Mouse (Mus musculus) liver, postnatal 0 days (tissue): Measurements from ENCODE around the gene Il17re. TPM values are rescaled to one million over a fixed set of nuclear protein-coding genes. Genes with fewer than 3 reads are reported as not detected.

ENCODE experiments used
- ATAC-seq: fragments of 200-750 bp; cut with Nextera tagmentation; 2 replicates; pipeline ENCODE4 v1.8.0; 2017; ENCODE audit warnings: mild to moderate bottlenecking, moderate library complexity
- DNase-seq: peaks from one replicate; pipeline ENCODE4 v3.0.0-alpha.2; 2016
- H3K27ac ChIP-seq: fragments of 300-500 bp; sonication (generic); 2 replicates; pipeline ENCODE4 v1.5.1; 2014; ENCODE audit warnings: antibody characterized with exemption, moderate library complexity, mild to moderate bottlenecking, low read depth
- H3K27me3 ChIP-seq: fragments of 300-500 bp; sonication (generic); 2 replicates; pipeline ENCODE4 v1.6.1; 2014; ENCODE audit warnings: low read length, control low read depth, mixed read lengths; ENCODE audit not compliant: insufficient read depth
- H3K36me3 ChIP-seq: fragments of 300-500 bp; sonication (generic); replicated peaks from 2 replicates; pipeline ENCODE4 v1.6.1; 2014; ENCODE audit warnings: mild to moderate bottlenecking, control low read depth, low read length, moderate library complexity, mixed read lengths; ENCODE audit not compliant: insufficient read depth
- H3K4me1 ChIP-seq: fragments of 300-500 bp; sonication (generic); 2 replicates; pipeline ENCODE4 v1.6.1; 2014; ENCODE audit warnings: antibody characterized with exemption, mild to moderate bottlenecking, control low read depth; ENCODE audit not compliant: insufficient read depth
- H3K4me2 ChIP-seq: fragments of 300-500 bp; sonication (generic); 2 replicates; pipeline ENCODE4 v1.6.1; 2014; ENCODE audit warnings: low read depth, mild to moderate bottlenecking, low read length, moderate library complexity, mixed read lengths
- H3K4me3 ChIP-seq: fragments of 300-500 bp; sonication (generic); 2 replicates; pipeline ENCODE4 v1.5.1; 2014; ENCODE audit warnings: low read depth, low read length
- H3K9ac ChIP-seq: fragments of 300-500 bp; sonication (generic); replicated peaks from 2 replicates; pipeline ENCODE4 v1.6.1; 2014; ENCODE audit warnings: mild to moderate bottlenecking, moderate library complexity
- H3K9me3 ChIP-seq: fragments of 300-500 bp; sonication (generic); 2 replicates; pipeline ENCODE4 v1.6.1; 2016; ENCODE audit warnings: mild to moderate bottlenecking, control low read depth, low read length, mixed read lengths
- CTCF ChIP-seq: sonication (generic); IDR thresholded peaks from 2 replicates; pipeline ENCODE4 v1.5.1; 2016; ENCODE audit warnings: antibody characterized with exemption, low read depth
- EP300 ChIP-seq: IDR thresholded peaks from 2 replicates; pipeline ENCODE4 v1.6.1; 2016; ENCODE audit warnings: antibody characterized with exemption, low read depth, mild to moderate bottlenecking
- WGBS: fragments of 180-500 bp; shearing (Covaris S2); extraction: QIAGEN DNeasy Blood & Tissue Kit; methylation state at CpG from one replicate; pipeline ENCODE4 v1.1.7; 2014; ENCODE audit not compliant: insufficient replicate concordance; 5-methylcytosine and 5-hydroxymethylcytosine counted together
- polyA plus RNA-seq: library from polyadenylated mRNA; unstranded; fragments of >200 nt; fragmentation: Nextera tagmentation; extraction: Ambion mirVana; gene quantifications from 2 replicates; pipeline ENCODE4 v1.2.1, GENCODE M21; 2015

Il17re gene
- polyA plus RNA-seq, 1 experiment from 2014 or later, result 0.49 TPM

DNA sequence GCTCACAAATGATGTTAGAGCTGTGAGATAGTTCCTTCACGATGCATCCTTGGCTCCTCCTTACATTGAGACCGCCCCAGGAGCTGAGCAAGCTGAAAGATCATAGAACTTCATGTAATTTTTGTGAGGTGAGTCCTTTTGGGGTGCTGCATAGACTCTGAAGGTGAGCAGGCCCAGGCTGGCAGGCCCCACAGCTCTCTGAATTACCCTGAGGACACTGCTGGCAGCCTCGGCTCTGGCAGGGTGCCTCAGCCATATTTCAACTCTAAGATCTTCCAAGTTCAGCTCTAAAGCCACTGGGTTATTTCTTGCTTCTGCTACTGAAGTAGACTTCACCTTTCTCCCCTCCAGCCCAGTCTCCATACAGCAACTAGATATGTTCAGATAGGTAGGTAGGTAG, 17.6 kb upstream of the Il17re start:
- no peak for DNase-seq
- TF ChIP-seq EP300, result no peak
- TF ChIP-seq CTCF, result no peak
- Histone ChIP-seq H3K27ac (no peak overlapping the region), H3K27me3 (no peaks in the 10 kb centered on the region), H3K36me3 (no peaks in the 10 kb centered on the region), H3K4me1 (peaks cover 19% of the 10 kb centered on the region), H3K4me2 (no peak overlapping the region), H3K9ac (no peak overlapping the region), H3K9me3 (no peaks in the 10 kb centered on the region), H3K4me3 (no peak overlapping the region)
- ATAC-seq, result no peak
- 81% methylated on average over 3 of the region's 3 CpGs for WGBS

DNA sequence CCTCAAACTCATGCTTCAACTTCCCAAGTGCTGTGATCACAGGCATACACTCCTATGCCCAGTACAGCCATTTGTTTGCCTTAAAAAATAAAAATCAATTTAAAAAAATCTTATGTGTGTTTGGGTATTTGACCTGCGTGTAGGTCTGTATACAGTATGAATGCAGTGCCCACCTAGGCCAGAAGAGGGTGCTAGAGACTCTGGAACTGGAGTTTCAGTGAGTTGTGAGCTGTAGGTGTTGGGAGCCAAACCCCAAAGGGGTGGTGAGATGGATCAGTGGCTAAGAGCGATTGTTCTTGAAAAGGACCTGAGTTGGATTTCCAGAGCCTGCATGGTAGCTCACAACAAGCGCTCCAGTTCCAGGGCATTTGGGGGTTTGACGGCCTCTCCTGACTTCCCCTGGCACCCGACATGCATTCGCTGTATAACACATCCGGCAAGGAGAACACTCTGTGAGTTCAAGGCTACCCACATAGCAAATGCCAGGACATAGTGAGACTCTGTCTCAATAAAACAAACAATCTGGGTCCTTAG, 17.1 kb upstream of the Il17re start:
- Histone ChIP-seq H3K36me3 (no peaks in the 10 kb centered on the region), H3K9me3 (no peaks in the 10 kb centered on the region), H3K9ac (no peak overlapping the region), H3K4me3 (no peak overlapping the region), H3K27me3 (no peaks in the 10 kb centered on the region), H3K4me2 (no peak overlapping the region), H3K27ac (no peak overlapping the region), H3K4me1 (peaks cover 17% of the 10 kb centered on the region)
- WGBS, result 49% methylated on average over 7 of the region's 7 CpGs
- TF ChIP-seq CTCF, result peak; percentile 93
- no peak for TF ChIP-seq EP300
- DNase-seq, result peak; percentile 89
- peak; percentile 57 for ATAC-seq

DNA sequence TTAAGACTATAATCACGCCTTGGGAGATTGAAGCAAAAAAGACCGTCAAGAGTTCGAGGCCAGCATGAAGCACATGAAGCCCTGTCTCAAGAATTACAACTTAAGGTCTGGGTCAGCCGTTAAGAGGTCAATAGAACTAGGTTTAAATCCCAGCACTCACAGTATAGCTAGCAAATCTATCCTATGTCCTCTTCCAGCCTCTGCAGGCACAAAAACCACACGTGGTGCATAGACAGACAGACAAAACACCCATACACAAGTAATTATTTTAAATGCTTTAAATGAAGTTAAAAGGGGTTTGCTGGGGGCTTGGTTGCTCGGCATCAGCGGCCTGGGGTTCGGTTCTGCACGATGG, 16.2 kb upstream of the Il17re start:
- Histone ChIP-seq H3K4me3 (peak overlapping the region; percentile 98), H3K9ac (peak overlapping the region; percentile 98), H3K27me3 (no peaks in the 10 kb centered on the region), H3K9me3 (no peaks in the 10 kb centered on the region), H3K4me2 (peak overlapping the region; percentile 98), H3K27ac (peak overlapping the region; percentile 76; the same call in 1 of the 2 replicates), H3K4me1 (peaks cover 17% of the 10 kb centered on the region), H3K36me3 (0 out of 2 replicates have a peak, but pooled peaks cover 5% of the 10 kb centered on the region)
- ATAC-seq (no peak), DNase-seq (no peak)
- WGBS, result 35% methylated on average over 9 of the region's 9 CpGs
- TF ChIP-seq CTCF (no peak), EP300 (no peak)

DNA sequence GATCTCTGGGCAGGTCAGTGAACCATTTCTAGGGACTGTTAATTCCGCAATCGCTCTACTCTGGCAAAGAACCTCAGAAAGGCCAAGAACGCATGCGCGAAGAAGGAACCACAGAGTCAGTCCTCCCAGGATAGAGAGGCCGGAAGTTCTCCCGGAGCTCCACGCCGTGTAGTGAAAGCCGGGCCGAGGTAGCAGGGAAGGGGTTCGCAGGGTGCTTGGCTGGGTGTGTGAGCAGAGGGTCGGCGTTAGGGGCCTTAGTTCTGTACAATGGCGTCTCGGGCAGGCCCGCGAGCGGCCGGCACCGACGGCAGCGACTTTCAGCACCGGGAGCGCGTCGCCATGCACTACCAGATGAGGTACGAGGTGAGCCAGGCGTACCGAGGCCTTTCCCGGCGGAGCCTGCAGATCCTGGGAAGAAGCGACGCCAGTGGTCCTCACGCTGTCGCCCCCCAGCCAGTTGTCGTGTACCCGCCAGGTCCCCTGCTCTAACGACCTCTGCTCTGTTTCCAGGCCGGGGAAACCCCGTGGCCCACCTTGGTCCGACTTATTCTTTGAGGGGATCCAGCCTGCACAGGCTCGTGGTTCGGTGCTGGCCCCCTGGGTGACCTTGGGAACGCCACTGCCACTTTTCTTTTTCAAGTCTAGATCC, 15.7 kb upstream of the Il17re start, which contains the start of gene Jagn1:
Gene Jagn1 (plus strand): TSS at position 128 of the 649 bp plus-strand sequence.
- H3K9ac ChIP-seq, result peak within 1 kb of the TSS; percentile 98
- DNase-seq (peak; percentile 94), ATAC-seq (peak; percentile 90)
- under 1% methylated on average over 45 of the region's 45 CpGs for WGBS
- peak within 1 kb of the TSS; percentile 98 for H3K4me3 ChIP-seq
- H3K9me3 ChIP-seq, result no peaks in the 10 kb centered on the region
- TF ChIP-seq CTCF, result no peak
- TF ChIP-seq EP300, result no peak
- H3K4me1 ChIP-seq, result peaks cover 17% of the 10 kb centered on the region
- H3K27me3 ChIP-seq, result no peaks in the 10 kb centered on the region
- H3K4me2 ChIP-seq, result peak within 1 kb of the TSS; percentile 98
- H3K36me3 ChIP-seq, result 0 out of 2 replicates have a peak, but pooled peaks cover 9% of the 10 kb centered on the region
- peak within 1 kb of the TSS; percentile 76 for H3K27ac ChIP-seq

DNA sequence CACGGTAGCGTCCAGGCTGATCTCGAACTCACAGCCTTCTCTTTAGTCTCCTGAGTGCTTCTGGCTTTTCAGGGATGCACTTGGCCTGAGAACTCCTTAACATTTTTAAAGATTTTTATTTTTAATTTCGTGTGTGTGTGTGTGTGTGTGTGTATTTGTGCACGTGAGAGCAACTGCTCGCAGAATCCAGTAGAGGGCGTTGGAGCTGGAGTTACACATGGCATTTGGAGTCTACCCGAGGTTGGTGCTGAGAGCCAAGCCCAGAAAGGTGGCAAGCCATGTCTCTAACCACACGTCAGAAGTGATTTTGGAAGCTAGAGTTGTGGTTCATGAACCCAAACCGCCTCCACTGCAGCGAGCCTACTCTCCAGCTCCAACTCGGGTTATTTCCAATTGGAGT, 15.2 kb upstream of the Il17re start:
- H3K9ac ChIP-seq, result peak overlapping the region; percentile 98
- no peak for ATAC-seq
- H3K9me3 ChIP-seq, result no peaks in the 10 kb centered on the region
- DNase-seq, result no peak
- 47% methylated on average over 12 of the region's 12 CpGs for WGBS
- peak overlapping the region; percentile 76 for H3K27ac ChIP-seq
- TF ChIP-seq EP300 (no peak), CTCF (peak; percentile 43; the same call in 1 of the 2 replicates)
- peaks cover 14% of the 10 kb centered on the region for H3K36me3 ChIP-seq
- peaks cover 17% of the 10 kb centered on the region for H3K4me1 ChIP-seq
- H3K4me3 ChIP-seq, result peak overlapping the region; percentile 98
- no peaks in the 10 kb centered on the region for H3K27me3 ChIP-seq
- H3K4me2 ChIP-seq, result peak overlapping the region; percentile 98

DNA sequence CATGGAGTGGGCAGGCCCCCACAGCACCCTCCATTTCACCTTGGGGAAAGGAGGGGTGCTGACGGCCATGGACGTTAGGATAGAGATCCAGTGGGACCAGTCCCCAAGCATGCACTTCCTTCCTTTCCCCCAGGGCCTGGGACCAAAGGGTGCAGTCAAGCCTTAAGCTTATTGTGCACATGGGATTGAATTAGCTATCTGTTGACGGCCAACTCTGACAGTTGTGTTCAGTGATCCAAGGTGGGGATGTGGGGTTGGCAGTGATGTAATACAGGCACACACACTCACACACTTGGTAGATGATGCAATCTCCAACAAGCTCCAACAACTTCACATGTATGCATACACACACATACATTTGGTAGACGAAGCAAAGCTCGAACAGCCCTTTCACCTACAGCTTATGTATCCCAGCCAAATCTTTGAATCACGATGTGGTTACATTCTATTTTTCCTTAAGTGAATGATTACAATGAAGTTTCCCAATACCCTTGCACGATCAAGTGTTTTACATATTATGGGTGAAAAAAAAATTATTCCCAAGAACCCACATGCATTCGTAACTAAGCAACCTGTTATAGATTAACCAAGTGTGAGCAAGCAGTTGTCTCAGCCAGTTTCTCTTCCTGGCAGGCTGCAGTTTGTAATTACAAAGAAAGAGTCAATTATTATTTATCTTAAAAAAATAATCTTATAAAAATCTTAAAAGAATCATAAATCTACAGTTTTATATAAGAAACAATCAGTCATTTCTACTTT, 13.9 kb upstream of the Il17re start:
- 0 out of 2 replicates have a peak, but pooled peaks have one; percentile 9 for ATAC-seq
- WGBS, result 57% methylated on average over 7 of the region's 8 CpGs
- DNase-seq, result no peak
- peaks cover 17% of the 10 kb centered on the region for H3K4me1 ChIP-seq
- H3K9me3 ChIP-seq, result no peaks in the 10 kb centered on the region
- H3K4me2 ChIP-seq, result peak overlapping the region; percentile 18; the same call in 1 of the 2 replicates
- no peak overlapping the region for H3K4me3 ChIP-seq
- H3K27me3 ChIP-seq, result no peaks in the 10 kb centered on the region
- no peak overlapping the region for H3K9ac ChIP-seq
- no peak for TF ChIP-seq EP300
- no peak for TF ChIP-seq CTCF
- H3K27ac ChIP-seq, result no peak overlapping the region
- H3K36me3 ChIP-seq, result peaks cover 18% of the 10 kb centered on the region
